Mouse (Mus musculus): ENCODE measurements at regions not wholly inside any gene's neighbourhood (a gene's known extent, or its start where the extent isn't known, plus 50 kb on each side); places are given as distances from the start of the nearest gene placed in this dataset.
A peak's percentile ranks its signal among the peaks of the same experiment; 100 is the strongest.
"Not testable (repeated sequence)": the region's sequence is repeated elsewhere in the genome, so short reads cannot be mapped to it uniquely, and the experiment has no call there.

GRCm38 (mm10) chr4:94412661-94413060 is 143.7 kb upstream of the Gm10306 start:
- DNase-seq: no peak

DNA sequence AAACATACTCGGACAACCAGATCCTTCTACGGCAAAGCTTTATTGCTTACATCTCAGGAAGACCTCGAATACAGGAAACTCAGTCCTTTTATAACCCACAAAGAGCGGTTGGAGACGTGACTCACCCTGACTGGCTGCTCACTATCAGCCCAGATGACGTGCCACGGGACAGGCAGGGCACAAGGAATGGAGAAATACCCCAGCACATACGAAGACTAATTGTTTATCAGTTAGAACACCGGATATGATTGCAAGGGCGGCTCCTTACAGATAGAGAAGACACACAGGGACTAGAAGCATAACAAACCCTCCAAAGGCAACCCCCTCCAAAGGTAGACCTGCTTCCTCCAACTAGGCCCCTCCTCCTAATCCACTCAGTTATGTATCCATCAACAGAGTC is 130.8 kb upstream of the Gm10306 start:
- not testable (repeated sequence) for DNase-seq

- DNase-seq: no peak
These were observed 128.8 kb upstream of the Gm10306 start for GRCm38 (mm10) chr4:94427581-94427980.

- DNase-seq: no peak
These were observed 124.3 kb upstream of the Gm10306 start for GRCm38 (mm10) chr4:94432005-94432404.

GRCm38 (mm10) chr4:94437717-94438435 is 118.5 kb upstream of the Gm10306 start:
- DNase-seq: no peak

- peak; percentile 54 for DNase-seq
These were observed 117.0 kb upstream of the Gm10306 start for GRCm38 (mm10) chr4:94439159-94439836.

DNA sequence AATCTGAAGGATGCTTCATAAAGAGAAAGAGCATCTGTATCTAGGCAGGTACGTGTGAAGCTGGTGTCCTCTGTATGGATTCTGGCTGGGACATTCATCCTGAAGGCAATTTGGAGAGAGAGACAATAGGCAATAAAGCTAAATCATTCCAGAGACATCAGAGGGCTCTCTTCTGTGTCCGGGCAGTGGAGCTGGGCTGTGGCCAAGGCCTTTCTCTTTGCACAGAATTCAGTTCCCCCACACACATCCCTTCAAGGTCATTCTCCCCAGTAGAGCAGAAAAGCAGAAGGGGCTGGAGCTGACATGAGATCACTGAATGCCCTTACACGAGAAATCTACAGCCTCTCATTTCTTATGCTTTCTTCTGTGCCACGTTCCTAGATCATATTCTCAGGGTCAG is 109.7 kb upstream of the Gm10306 start:
- no peak for DNase-seq

All from right cerebral cortex, postnatal 25 days (tissue).